Mouse (Mus musculus) thymus, postnatal 0 days (tissue): ENCODE data around the gene Ap5m1. TPM values are rescaled to one million over a fixed set of nuclear protein-coding genes. Genes with fewer than 3 reads are reported as not detected.

ENCODE experiments used
- DNase-seq: peaks from one replicate; pipeline ENCODE4 v3.0.0-alpha.2; 2015; ENCODE audit warnings: low spot score
- polyA plus RNA-seq: library from polyadenylated mRNA; unstranded; fragments of >200 nt; fragmentation: Nextera tagmentation; extraction: Ambion mirVana; gene quantifications from 2 replicates; pipeline ENCODE4 v1.2.1, GENCODE M21; 2015

Ap5m1 gene
- polyA plus RNA-seq, 1 experiment from 2014 or later = 38.7 TPM

GRCm38 (mm10) chr14:49121723-49122122 is 55.8 kb downstream of the Ap5m1 start:
- no peak for DNase-seq

DNA sequence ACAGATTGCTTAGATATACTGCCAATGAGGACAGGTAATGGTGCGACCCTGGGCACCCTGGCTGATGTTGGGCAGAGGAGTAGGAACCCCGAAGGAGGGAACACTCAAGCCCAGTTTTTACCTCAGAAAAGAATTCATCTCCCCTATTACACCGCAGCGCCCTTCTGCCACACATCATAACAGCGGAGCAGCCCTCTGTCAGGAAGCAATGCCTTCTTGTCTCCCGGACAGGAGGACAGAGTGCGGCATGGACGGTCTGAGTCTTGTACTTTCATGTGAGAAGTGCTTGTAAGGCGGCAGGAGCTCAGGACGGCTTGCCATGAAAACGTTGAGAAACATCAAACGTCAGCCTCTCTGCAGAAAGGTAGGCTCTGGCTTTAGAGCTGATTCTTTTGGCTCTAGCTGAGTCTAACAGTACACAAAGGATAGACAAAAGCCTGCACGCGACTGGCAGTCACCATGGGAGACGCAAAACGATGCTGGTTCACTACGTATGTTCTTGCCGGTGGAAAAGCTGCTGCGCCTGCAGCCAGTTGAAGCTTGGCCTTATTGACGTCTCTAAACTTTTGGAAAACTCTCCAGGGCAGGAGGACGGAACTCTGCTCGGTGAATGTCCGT is 61.4 kb downstream of the Ap5m1 start:
- DNase-seq = no peak

DNA sequence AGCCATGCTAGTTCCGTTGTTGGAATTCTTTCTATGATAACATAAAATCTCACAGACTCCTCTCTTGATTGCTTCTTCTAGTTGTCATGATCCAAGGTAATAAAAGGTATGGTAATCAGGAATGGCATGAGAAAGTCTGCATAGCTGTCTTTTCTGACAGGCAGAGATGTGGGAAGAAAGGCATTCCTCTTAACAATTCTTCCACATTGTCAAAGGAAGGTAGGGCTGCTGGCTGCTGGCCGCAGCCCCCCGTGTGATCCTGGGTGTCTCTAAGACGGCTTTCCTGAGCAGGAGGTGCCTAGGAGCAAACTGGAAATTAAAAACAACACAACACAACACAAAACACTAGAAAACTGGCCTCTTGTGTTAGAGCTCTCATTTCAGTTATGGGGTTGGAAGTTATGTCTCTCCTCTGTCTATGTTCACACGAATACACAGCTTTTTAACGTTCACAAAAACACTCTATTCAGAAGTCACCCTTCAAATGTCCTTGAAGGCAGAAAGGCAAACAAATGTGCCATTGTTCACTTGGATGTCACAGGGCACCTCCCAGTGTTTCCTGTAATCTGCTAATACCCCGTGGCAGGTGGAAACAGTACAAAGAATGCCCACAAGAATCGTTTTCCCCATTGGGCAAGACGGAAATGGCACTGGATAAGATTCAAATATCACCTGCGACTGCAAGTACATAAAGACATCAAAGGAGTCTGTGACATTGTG is 62.8 kb downstream of the Ap5m1 start:
- no peak for DNase-seq

GRCm38 (mm10) chr14:49132391-49132790 is 66.5 kb downstream of the Ap5m1 start:
- no peak for DNase-seq

GRCm38 (mm10) chr14:49138171-49138570 is 72.3 kb downstream of the Ap5m1 start:
- DNase-seq = no peak

DNA sequence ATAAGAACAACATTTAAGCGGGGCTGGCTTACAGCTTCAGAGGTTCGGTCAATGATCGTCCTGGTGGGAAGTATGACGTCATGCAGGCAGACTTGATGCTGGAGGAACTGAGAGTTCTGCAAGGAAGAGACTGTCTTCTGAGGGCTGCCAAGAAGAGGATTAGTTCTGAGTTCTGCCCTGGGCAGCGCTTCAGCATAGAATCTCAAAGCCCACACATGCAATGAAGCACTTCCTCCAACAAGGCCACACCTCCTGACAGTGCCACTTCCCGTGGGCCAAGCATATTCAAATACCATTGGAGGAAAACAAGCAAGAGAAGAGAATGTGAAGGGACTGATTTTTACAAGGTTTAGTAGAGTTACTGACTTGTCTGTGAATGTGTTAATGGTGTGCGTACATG is 74.9 kb downstream of the Ap5m1 start:
- no peak for DNase-seq

Other genes starting within 250 kb of the Ap5m1 start
- 50.0 and 52.6 TPM in 2 replicates for gene Exoc5, start 556 bp downstream of the Ap5m1 start, polyA plus RNA-seq
- gene Naa30, start 106.1 kb downstream of the Ap5m1 start, polyA plus RNA-seq = 8.9 and 13.0 TPM in 2 replicates
- 0.23 TPM in 1 of 2 replicates, not detected in the other for gene ccdc198, start 179.4 kb downstream of the Ap5m1 start, polyA plus RNA-seq